Mouse (Mus musculus) kidney, adult 2 months (tissue): ENCODE measurements around the gene Eaf2.

Experiments
- CTCF ChIP-seq: fragments of 200-500 bp; conservative IDR thresholded peaks from 2 replicates; pipeline ENCODE4 v1.5.1; 2011; ENCODE audit warnings: low read depth, mild to moderate bottlenecking, control low read depth, low read length, moderate library complexity, mixed read lengths; ENCODE audit not compliant: insufficient read depth, insufficient read length
- POLR2A ChIP-seq: fragments of 200-500 bp; IDR thresholded peaks from one replicate; pipeline ENCODE4 v1.6.1; 2011; ENCODE audit warnings: low read depth, low read length, control low read depth

DNA sequence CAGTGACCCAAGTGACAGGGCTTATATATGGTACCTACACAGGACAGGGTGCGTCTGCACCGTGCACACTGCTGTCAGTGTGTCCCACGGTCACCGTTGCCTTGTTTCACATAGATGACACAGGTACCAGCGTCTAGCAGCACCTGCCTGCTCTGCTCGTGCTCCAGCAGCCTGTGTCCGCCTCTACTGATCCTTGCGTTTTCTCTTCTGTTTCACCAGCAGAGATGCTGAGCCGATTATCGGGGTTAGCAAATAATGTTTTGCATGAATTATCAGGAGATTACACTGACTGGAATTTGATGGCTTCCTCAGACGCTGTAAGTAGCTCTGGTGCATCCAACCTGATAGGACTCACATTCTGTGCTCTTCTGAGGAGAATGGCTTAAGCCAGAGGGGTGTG is 11.1 kb upstream of the Eaf2 start:
- TF ChIP-seq POLR2A (no peak), CTCF (no peak)
